Mouse (Mus musculus) hindbrain, embryonic 15.5 days (tissue): Measurements from ENCODE around the gene Stat2. TPM values are rescaled to one million over a fixed set of nuclear protein-coding genes. Genes with fewer than 3 reads are reported as not detected.

ENCODE experiments used
- ATAC-seq: fragments of 200-750 bp; cut with Nextera tagmentation; 2 replicates; pipeline ENCODE4 v1.8.0; 2017; ENCODE audit warnings: low read depth, moderate number of reproducible peaks, moderate TSS enrichment; ENCODE audit not compliant: low FRiP score
- H3K27ac ChIP-seq: fragments of 300-500 bp; sonication (generic); replicated peaks from 2 replicates; pipeline ENCODE4 v1.5.1; 2015; ENCODE audit warnings: mild to moderate bottlenecking, inconsistent platforms
- H3K27me3 ChIP-seq: fragments of 300-500 bp; sonication (generic); 2 replicates; pipeline ENCODE4 v1.6.1; 2015; ENCODE audit warnings: control low read depth, inconsistent platforms
- H3K36me3 ChIP-seq: fragments of 300-500 bp; sonication (generic); 2 replicates; pipeline ENCODE4 v1.6.1; 2015; ENCODE audit warnings: control low read depth, inconsistent platforms
- H3K4me1 ChIP-seq: fragments of 300-500 bp; sonication (generic); replicated peaks from 2 replicates; pipeline ENCODE4 v1.6.1; 2015; ENCODE audit warnings: control low read depth, inconsistent platforms
- H3K4me2 ChIP-seq: fragments of 300-500 bp; sonication (generic); 2 replicates; pipeline ENCODE4 v1.6.1; 2015; ENCODE audit warnings: moderate library complexity, mild to moderate bottlenecking, inconsistent platforms
- H3K4me3 ChIP-seq: fragments of 300-500 bp; sonication (generic); 2 replicates; pipeline ENCODE4 v1.5.1; 2015; ENCODE audit warnings: mild to moderate bottlenecking, inconsistent platforms
- H3K9ac ChIP-seq: fragments of 300-500 bp; sonication (generic); 2 replicates; pipeline ENCODE4 v1.6.1; 2015; ENCODE audit warnings: inconsistent platforms
- H3K9me3 ChIP-seq: fragments of 300-500 bp; sonication (generic); 2 replicates; pipeline ENCODE4 v1.6.1; 2016; ENCODE audit warnings: control low read depth, inconsistent platforms
- WGBS: fragments of 180-500 bp; shearing (Covaris S2); methylation state at CpG from one replicate; pipeline ENCODE4 v1.1.7; 2015; 5-methylcytosine and 5-hydroxymethylcytosine counted together
- polyA plus RNA-seq: library from polyadenylated mRNA; unstranded; fragments of >200 nt; fragmentation: Nextera tagmentation; extraction: Ambion mirVana; gene quantifications from 2 replicates; pipeline ENCODE4 v1.2.1, GENCODE M21; 2015

The Stat2 gene
- polyA plus RNA-seq, 1 experiment from 2014 or later, result 21.7 TPM

- WGBS, result 72% methylated on average over 15 of the region's 15 CpGs
- Histone ChIP-seq H3K4me3 (no peak overlapping the region), H3K27me3 (no peaks in the 10 kb centered on the region), H3K36me3 (no peaks in the 10 kb centered on the region), H3K27ac (no peak overlapping the region), H3K4me2 (no peak overlapping the region), H3K9me3 (no peaks in the 10 kb centered on the region), H3K4me1 (peaks cover 2% of the 10 kb centered on the region), H3K9ac (no peak overlapping the region)
- ATAC-seq, result no peak
These were observed 32.4 kb upstream of the Stat2 start for GRCm38 (mm10) chr10:128237807-128238480.

- Histone ChIP-seq H3K9me3 (no peaks in the 10 kb centered on the region), H3K4me3 (no peak overlapping the region), H3K4me1 (no peaks in the 10 kb centered on the region), H3K4me2 (no peak overlapping the region), H3K9ac (no peak overlapping the region), H3K36me3 (0 out of 2 replicates have a peak, but pooled peaks cover 1% of the 10 kb centered on the region), H3K27me3 (no peaks in the 10 kb centered on the region), H3K27ac (no peak overlapping the region)
- 95% methylated on average over 4 of the region's 4 CpGs for WGBS
- no peak for ATAC-seq
These were observed 31.2 kb upstream of the Stat2 start for GRCm38 (mm10) chr10:128239140-128239539.

GRCm38 (mm10) chr10:128240131-128240530, 30.2 kb upstream of the Stat2 start:
- Histone ChIP-seq H3K27me3 (no peaks in the 10 kb centered on the region), H3K4me2 (no peak overlapping the region), H3K27ac (no peak overlapping the region), H3K36me3 (0 out of 2 replicates have a peak, but pooled peaks cover 4% of the 10 kb centered on the region), H3K4me1 (no peaks in the 10 kb centered on the region), H3K4me3 (no peak overlapping the region), H3K9ac (no peak overlapping the region), H3K9me3 (no peaks in the 10 kb centered on the region)
- WGBS, result 95% methylated on average over 18 of the region's 18 CpGs
- ATAC-seq, result no peak

DNA sequence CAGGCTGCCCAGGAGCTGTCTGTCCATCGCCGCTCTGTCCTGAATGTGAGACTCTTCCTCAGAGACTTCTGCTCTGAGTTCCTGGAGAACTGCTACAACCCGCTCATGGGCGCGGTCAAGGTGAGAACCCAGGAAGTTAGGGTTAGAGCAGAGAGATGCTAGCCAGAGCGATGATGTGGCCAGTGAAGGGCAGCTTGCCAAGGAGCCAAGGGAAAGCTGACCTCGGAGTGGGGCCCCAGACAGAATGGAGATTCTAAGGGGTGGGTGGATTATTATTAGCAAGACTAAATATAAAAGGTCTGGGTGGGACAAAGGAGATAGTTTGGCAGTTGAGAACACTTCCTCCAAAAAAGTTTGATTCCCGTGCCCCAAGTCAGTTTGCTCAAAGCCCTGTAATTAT, 27.1 kb upstream of the Stat2 start:
- Histone ChIP-seq H3K4me2 (no peak overlapping the region), H3K27ac (no peak overlapping the region), H3K9ac (no peak overlapping the region), H3K27me3 (no peaks in the 10 kb centered on the region), H3K4me3 (no peak overlapping the region), H3K9me3 (no peaks in the 10 kb centered on the region), H3K36me3 (peaks cover 7% of the 10 kb centered on the region; the same call in 1 of the 2 replicates), H3K4me1 (no peaks in the 10 kb centered on the region)
- ATAC-seq, result no peak
- WGBS, result 93% methylated on average over 8 of the region's 8 CpGs

- ATAC-seq, result no peak
- no peaks in the 10 kb centered on the region for H3K4me1 ChIP-seq
- 97% methylated on average over 15 of the region's 15 CpGs for WGBS
- peaks cover 9% of the 10 kb centered on the region for H3K36me3 ChIP-seq
- H3K4me3 ChIP-seq, result no peak overlapping the region
- no peak overlapping the region for H3K27ac ChIP-seq
- H3K9me3 ChIP-seq, result no peaks in the 10 kb centered on the region
- no peak overlapping the region for H3K9ac ChIP-seq
- H3K27me3 ChIP-seq, result no peaks in the 10 kb centered on the region
- no peak overlapping the region for H3K4me2 ChIP-seq
These were observed 26.2 kb upstream of the Stat2 start for GRCm38 (mm10) chr10:128244121-128244520.

DNA sequence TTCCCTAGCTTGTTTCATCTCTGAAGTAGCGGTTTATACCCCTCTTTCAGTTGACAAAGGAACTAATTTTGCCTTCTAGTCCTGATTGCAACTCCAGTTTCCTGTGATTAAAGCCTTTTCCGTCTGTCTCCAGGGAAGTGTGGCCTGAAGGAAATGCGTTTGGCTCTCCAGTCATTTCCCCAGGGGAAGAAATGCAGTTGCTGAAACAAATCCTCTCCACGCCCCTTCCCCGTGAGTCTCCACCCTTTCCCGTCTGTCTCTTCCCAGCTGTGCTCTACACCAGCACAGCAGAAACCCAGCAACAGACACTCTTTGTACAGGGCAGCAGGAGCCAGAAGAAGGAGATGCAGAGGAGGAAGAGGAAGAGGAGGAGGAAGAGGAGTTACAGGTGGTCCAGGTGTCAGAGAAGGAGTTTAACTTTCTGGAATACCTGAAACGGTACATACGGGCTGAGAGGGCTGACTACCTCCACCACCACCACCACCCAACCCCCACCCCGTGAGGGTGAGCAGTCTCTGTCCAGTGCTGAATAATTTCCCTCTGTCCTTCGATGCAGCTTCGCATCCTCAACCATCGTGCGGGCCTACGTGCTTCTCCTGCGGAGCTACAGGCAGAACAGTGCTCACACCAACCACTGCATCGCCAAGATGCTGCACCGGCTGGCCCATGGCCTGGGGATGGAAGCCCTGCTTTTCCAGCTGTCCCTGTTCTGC, 23.2 kb upstream of the Stat2 start:
- Histone ChIP-seq H3K9me3 (no peaks in the 10 kb centered on the region), H3K27me3 (no peaks in the 10 kb centered on the region), H3K4me2 (peak overlapping the region; percentile 29; the same call in 1 of the 2 replicates), H3K27ac (0 out of 2 replicates have a peak overlapping the region, but pooled peaks have one; percentile 30), H3K36me3 (peaks cover 26% of the 10 kb centered on the region), H3K4me1 (no peaks in the 10 kb centered on the region), H3K4me3 (0 out of 2 replicates have a peak overlapping the region, but pooled peaks have one; percentile 1), H3K9ac (no peak overlapping the region)
- ATAC-seq, result no peak
- WGBS, result 83% methylated on average over 17 of the region's 17 CpGs

DNA sequence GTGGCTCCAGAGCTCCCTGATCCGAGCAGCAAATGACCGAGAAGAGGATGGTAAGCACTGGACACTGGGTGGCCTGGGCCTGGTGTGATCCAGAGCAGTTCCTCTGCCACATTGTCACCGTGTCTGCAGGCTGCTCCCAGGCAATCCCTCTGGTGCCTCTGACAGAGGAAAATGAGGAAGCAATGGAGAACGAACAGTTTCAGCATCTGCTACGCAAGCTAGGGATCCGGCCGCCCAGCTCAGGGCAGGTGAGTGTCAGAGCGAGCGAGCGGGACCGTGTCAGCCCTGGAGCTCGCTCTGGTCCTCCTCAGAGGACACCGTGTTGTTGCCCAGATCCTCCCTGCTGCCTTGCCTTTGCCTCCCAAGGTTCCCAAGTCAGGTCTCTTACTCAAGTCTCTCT, 19.8 kb upstream of the Stat2 start:
- WGBS, result 97% methylated on average over 13 of the region's 13 CpGs
- H3K36me3 ChIP-seq, result peaks cover 25% of the 10 kb centered on the region

GRCm38 (mm10) chr10:128253677-128254255, 16.6 kb upstream of the Stat2 start, which contains the start of gene Apon:
Gene Apon (plus strand): TSS chr10:128254096.
- H3K36me3 ChIP-seq, result peaks cover 20% of the 10 kb centered on the region
- H3K27ac ChIP-seq, result no peak within 1 kb of the TSS
- no peak for ATAC-seq
- no peaks in the 10 kb centered on the region for H3K9me3 ChIP-seq
- 88% methylated on average over 4 of the region's 4 CpGs for WGBS
- no peak within 1 kb of the TSS for H3K4me3 ChIP-seq
- no peaks in the 10 kb centered on the region for H3K27me3 ChIP-seq
- H3K9ac ChIP-seq, result no peak within 1 kb of the TSS
- no peaks in the 10 kb centered on the region for H3K4me1 ChIP-seq
- no peak within 1 kb of the TSS for H3K4me2 ChIP-seq

More for the DNA sequence above, 19.8 kb upstream of the Stat2 start:
- no peak for ATAC-seq
- no peaks in the 10 kb centered on the region for H3K4me1 ChIP-seq
- H3K4me2 ChIP-seq, result no peak overlapping the region
- H3K4me3 ChIP-seq, result no peak overlapping the region
- no peaks in the 10 kb centered on the region for H3K9me3 ChIP-seq
- no peak overlapping the region for H3K9ac ChIP-seq
- no peak overlapping the region for H3K27ac ChIP-seq
- H3K27me3 ChIP-seq, result no peaks in the 10 kb centered on the region

- Histone ChIP-seq H3K4me2 (no peak overlapping the region), H3K9ac (no peak overlapping the region), H3K27ac (no peak overlapping the region), H3K36me3 (peaks cover 12% of the 10 kb centered on the region; the same call in 1 of the 2 replicates), H3K9me3 (no peaks in the 10 kb centered on the region), H3K4me1 (no peaks in the 10 kb centered on the region), H3K4me3 (no peak overlapping the region), H3K27me3 (no peaks in the 10 kb centered on the region)
- ATAC-seq, result no peak
- 95% methylated on average over 8 of the region's 8 CpGs for WGBS
These were observed 14.4 kb upstream of the Stat2 start for GRCm38 (mm10) chr10:128255925-128256324.

DNA sequence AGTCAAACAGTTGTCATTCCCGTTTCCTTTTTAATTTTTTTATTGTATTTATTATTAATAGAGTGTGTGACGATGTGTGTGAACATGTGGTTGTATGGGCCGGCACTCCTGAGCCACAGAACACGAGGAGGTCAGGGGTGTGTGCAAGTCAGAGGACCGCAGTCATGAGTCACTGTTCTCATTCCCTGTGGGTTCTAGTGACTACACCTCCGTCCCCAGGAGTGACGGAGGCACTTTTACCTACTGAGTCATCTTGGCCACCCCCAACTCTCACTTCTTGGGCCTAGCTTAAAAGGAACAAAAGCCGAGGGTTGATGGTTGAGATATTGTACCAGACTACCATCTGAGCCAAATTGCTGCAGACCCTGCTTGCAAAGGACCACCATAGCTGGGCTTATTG, 14.0 kb upstream of the Stat2 start:
- Histone ChIP-seq H3K9me3 (no peaks in the 10 kb centered on the region), H3K9ac (no peak overlapping the region), H3K4me3 (no peak overlapping the region), H3K27ac (no peak overlapping the region), H3K4me2 (no peak overlapping the region), H3K36me3 (peaks cover 10% of the 10 kb centered on the region; the same call in 1 of the 2 replicates), H3K4me1 (no peaks in the 10 kb centered on the region), H3K27me3 (no peaks in the 10 kb centered on the region)
- no peak for ATAC-seq
- WGBS, result 89% methylated on average over 8 of the region's 8 CpGs

- Histone ChIP-seq H3K4me3 (no peak overlapping the region), H3K9me3 (no peaks in the 10 kb centered on the region), H3K36me3 (no peaks in the 10 kb centered on the region), H3K27ac (no peak overlapping the region), H3K27me3 (no peaks in the 10 kb centered on the region), H3K4me2 (no peak overlapping the region), H3K9ac (no peak overlapping the region), H3K4me1 (no peaks in the 10 kb centered on the region)
- 84% methylated on average over 4 of the region's 4 CpGs for WGBS
- ATAC-seq, result no peak
These were observed 11.4 kb upstream of the Stat2 start for GRCm38 (mm10) chr10:128258953-128259352.

- H3K4me2 ChIP-seq, result no peak overlapping the region
- no peaks in the 10 kb centered on the region for H3K4me1 ChIP-seq
- ATAC-seq, result no peak
- H3K9ac ChIP-seq, result no peak overlapping the region
- no peaks in the 10 kb centered on the region for H3K27me3 ChIP-seq
- WGBS, result 89% methylated on average over 5 of the region's 5 CpGs
- H3K9me3 ChIP-seq, result no peaks in the 10 kb centered on the region
- no peak overlapping the region for H3K27ac ChIP-seq
- H3K36me3 ChIP-seq, result no peaks in the 10 kb centered on the region
- no peak overlapping the region for H3K4me3 ChIP-seq
These were observed 10.4 kb upstream of the Stat2 start for GRCm38 (mm10) chr10:128259946-128260345.
